Mouse (Mus musculus) spleen, postnatal 14 days (tissue): ENCODE results near the gene Car2.
A peak's percentile ranks its signal among the peaks of the same experiment; 100 is the strongest.

ENCODE experiments used
- DNase-seq, 2 experiments: peaks; one replicate each; pipeline ENCODE4 v3.0.0; 2021 to 2022; ENCODE audit warnings: low spot score in 2 of 2

Gene Car2

DNA sequence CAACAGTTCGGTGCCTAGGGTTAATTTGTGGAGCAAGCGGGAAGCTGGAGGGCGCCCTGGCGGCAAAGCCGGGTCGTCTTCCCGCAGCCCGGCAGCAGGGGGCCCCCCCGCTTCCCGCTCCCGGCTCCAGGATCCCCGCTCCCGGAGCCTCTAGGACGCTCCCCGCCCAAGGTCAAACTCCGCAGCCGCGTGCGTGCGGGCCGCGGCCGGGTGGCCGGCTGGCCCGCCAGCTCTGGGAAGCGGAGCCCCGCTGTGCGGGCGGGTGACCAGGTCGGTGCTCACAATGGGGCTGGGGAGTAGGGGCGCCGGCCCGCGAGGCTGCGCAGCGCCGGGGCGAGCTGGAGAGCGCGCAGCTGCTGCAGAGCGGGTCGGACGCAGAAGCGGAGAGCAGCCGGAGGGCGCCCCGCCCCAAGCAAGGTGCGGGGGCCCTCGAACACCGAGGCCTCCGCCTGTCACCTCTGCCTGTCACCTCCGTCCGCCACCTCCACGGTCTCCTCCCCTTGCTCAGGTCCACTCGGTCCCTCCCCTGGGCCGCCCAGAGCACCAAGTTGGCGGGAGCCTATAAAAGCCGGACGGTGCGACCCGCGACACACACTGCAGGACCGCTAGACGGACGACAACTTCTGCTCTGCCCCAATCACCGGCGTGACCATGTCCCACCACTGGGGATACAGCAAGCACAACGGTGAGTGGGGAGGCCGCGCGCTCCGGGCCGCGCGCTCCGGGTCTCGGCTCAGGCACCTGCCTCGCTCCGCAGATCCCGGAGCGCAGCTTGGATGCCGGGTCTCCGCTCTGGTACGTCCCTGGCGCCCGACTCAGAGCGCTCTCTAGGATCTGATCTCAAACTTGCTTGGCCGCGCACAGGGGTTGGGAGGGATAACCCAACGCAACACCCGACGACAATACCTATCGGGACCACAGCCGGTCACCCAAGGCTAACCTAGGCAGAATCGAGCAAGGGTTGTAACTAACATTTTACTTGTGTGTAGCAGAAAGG, at the start of gene Car2:
Gene Car2 (plus strand): TSS at position 172 of the 997 bp plus-strand sequence.
- peak; percentile 59 to 67 for DNase-seq

DNA sequence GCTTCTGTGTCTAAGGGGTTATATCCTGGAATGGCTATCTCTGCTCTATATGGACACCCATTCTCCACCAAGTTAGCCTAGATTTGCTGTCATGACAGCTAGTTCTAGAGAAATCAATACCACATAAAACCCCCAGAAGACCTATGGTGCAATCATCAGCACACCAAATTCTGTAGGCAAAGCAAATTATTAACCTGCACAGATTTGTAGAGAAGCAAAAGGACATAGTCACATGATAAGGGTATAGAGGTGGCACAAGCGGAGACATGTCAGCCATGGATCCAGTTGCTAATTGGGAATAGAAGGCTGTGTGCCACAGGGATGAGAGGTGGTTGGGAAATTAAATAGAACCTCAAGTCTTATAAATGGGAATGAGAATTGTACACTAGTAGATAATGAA, 47.1 kb upstream of the Car2 start:
- DNase-seq, result no peak

DNA sequence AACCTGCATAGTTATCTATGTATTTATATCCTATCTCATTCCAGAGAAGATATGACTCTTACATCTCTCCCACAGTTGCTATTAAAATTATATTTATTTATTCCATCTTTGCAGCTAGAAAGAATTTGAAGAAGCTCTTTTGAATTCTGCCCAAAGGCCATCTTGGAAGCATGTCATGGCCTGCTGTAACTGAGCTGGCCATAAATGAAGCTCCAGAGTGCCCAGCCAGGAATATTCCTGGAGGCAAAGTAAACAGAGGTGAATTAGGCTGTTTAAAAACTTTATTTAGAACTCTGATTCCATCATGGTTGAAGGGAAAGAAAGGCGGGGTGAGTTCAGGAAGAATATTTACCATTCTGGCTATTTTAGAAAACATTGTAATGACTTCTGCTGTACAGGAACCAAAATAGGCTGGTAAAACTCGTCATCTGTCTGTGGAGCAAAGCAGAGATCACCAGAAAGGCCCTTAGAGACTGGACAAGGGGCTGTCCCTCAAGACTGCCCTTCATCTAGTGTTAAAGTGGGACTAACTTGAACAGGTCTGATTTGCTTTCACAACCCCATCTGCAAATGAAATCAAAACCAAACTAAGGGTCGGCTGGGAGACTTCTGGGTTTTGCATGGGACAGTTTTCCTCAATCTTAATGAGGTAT, 46.5 kb upstream of the Car2 start:
- no peak for DNase-seq

DNA sequence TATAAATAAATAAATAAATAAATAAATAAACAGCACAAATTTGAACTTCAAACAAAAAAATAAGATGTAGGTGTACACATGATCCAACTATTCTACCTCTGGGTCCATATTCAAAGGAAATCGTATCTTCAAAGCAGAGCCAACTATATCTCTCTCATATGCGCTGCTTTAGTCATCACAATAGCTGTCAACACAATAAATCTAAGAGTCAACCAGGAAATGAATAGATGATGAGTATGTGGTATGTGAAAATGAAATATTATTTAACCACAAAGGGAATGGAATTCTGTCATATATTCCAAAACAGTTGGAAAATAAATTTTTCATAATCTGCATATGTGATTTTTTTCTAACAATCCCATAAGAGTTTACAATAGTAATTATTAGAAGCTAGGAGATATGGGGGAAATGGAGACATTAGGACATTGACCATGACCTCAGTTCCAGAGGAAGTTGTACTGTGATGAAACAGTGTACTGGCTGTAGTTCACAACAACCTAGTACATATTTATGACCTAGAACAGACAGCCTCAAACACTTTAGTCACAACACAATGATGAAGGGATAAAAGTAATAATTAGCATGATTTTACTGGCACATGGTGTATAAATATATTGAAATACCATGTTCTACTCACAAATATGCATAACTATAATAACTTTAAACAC, 37.4 kb upstream of the Car2 start:
- DNase-seq, result no peak

DNA sequence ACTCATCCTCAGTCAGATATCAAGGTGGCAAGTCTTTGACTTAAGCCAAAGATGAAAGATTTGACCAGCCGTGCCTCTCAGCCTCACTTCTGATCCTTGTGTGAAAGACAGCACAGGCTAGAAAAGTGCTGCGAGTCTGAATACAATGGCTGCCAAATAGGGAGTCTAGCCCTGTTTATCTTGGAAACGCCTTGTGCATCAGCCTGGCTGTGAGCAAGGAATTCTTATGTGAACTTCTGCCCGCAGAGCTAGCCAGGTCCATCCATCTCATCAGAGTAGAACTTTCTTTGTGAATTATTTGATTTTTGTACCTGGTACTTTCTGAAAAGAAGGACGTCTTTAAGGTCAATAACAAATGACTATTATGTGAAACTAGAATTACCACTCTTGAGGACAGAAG, 32.1 kb upstream of the Car2 start:
- DNase-seq, result no peak

DNA sequence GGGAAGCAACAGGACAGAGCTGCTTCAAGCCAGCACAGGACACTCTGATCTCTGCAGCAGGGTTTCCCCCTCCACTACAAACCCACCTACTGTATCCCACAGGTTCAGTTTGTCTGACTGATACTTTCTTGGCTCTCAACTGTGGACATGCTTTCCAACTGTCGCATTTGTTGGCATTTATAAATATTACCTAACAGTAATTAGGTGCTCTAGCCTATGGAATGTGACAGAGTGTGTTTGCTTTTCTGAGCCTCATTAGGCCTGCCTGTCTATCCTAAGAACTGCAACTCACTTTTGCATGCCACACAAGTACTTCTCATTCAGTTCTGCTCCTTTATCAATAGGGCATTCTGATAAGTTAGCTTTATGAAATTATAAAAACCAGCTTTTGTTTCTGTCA, 31.6 kb upstream of the Car2 start:
- no peak for DNase-seq

DNA sequence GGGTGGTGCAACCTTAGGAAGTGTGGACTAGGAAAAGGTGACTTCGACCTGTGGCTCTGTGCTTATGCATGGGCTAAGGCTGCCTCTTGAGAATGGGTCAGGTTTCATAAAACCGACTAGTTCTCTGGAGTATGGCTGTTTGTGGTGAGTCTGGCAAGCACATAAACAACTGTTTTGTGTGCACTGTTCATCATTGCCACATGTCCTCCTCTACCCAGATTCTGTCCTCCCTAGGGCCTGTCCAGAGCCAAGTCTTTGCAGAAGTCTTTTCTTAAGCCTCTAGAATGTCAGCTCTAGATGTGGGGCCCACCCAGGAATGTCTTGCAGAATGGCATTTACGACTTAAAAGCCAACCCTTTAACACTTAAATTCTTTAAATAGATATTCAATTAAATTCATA, 28.2 kb upstream of the Car2 start:
- no peak for DNase-seq

DNA sequence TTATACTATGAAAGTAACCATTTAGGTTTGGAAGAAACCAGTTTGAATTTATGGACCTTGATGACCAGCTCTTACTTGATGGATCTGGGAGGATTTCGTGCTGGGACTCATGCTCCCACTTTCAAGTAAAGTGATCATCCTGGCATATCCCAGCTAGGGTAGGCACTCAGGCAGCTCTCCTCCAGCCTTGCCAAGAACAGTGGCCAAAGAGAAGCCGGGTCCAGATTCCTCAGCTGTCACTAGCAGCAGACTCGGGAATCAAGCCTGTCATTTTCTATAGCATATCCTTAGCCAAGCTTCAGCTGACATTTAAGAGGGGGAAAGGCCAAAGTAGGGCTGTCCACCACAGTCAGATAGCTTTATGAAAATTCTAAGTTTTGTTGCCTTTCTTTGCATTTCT, 25.8 kb upstream of the Car2 start:
- no peak for DNase-seq

DNA sequence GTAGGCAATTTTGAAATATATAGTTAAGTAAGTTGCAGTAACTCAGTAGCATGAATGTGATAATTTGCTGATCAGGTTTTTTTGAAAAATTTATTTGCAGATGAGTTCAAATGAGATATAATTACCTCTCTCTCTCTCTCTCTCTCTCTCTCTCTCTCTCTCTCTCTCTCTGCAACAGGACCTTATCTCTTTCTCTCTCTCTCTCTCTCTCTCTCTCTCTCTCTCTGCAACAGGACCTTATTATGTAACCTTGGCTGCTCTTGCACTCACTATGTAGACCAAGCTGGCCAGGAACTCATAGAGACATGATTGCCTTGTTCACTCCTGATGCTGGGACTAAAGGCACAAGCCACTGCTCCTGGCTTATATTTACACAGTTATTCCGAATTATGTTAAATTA, 24.9 kb upstream of the Car2 start:
- DNase-seq, result no peak

DNA sequence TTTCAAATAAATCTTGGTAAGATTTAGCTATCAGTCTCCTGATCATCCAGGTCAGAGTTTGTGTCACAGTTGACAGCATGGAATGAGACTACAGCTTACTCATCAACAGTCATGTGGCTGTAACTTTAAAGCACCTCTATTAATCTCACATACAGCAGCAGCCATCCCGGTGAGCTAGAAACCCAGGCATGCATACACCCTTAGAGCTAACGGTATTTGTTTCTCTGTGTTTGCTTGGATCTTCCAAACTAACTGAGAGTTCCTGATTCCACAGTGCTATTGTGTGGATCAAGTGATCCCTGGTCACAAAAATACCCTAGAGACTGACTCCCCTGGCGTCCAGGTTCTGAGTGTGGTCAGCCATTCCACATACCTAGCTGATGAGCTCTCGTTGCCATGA, 24.3 kb upstream of the Car2 start:
- DNase-seq, result no peak

DNA sequence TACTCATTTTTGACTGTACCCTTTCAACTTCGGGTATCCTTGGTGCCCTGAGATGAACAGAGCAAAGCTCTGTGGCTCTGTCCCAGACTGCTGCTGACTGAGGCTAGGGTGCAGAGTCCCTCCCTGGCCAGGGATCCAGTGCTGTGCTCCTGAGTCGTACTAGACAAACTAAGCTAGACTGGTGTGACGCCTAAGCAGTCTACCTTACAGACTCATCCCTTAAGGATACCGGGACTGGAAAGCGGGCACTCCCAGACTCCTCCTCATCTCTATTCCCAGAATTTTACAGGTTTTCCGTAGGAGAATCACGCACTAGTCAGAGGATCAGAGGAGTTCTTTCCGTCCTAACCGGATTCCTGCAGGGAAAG, 23.4 kb upstream of the Car2 start:
- no peak for DNase-seq

DNA sequence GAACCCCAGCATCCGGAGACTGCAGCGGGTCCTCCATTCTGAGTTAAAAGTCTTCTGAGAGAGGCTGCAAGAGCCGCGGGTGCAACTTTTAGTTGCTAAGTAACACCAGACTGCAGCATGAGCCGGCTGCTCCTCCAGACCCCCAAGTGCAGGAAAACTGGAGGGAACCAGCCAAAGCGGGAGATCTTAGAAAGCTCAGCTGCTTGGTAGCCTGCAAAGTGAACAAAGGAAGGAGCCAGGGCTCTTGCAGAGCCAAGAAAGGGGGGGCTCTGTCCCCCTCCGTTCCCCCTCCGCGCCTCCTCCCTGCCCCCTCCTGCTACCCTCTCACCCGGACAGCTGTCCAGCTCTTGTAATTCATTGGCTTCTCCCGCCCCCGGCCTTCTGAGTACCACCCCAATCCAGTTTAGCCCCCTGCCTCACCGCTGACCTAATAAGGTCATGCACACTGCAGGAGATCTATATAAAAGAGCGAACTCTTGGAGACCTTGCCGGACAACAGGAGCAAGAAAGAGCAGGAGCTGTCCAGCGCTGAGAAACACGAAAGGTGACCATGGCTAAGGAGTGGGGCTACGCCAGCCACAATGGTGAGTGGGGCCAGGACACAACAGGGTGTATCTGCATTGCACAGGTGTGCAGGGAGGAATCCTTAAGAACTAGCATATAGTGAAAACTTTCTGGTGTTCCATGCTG, 22.9 kb upstream of the Car2 start, which contains the start of gene Car3:
Gene Car3 (plus strand): TSS at position 491 of the 690 bp plus-strand sequence.
- DNase-seq, result no peak

DNA sequence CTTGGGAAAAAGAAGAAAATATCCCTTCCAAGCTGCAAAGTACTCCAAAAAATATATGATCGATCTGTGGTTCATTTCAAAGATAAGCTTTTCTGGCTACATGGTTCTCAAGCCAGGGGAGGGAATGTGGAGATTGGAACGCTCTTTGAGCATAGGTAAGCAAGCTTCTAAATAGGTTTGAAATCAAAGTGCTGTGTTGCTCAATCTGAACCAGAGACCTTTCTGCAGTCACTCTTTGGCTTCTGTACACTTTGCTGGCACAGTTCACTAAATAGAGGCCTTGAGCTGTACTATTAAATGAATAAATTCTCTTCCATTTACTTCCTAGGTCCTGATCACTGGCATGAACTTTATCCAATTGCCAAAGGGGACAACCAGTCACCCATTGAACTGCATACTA, 22.2 kb upstream of the Car2 start:
- no peak for DNase-seq

DNA sequence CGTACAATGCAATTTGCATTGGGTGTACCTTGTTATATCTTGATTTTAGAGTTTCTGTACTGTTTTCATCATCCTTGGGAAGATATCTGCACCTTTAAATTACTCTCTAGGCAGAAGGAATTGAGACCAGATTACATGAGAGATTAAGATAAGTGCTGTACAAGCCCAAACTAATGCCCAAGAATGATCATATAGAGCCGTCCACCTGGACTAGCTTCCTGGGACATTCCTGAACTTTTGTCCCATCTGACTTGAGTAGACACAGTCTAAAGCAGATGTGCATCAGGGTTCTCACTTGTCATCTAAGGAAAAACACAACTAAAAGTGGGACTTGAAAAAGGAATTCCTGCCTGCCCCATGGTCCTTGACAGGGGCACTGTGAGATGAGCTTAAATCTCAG, 20.1 kb upstream of the Car2 start:
- DNase-seq, result no peak

DNA sequence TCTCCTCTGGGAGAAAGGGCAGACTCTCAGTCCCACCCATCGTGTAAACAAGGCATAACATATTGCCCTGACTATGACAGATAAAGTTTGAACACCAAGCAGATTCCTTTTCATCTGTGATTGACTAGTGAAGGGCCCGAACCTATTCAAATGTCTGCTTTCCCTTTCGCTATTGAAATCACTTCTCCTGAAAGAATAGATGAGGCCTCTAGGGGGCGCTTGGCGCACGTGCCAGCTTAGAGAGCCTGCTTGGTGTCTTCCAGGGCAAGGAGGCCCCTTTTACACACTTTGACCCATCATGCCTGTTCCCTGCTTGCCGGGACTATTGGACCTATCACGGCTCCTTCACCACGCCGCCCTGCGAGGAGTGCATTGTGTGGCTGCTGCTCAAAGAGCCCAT, 16.3 kb upstream of the Car2 start:
- DNase-seq, result peak; percentile 60 to 78

DNA sequence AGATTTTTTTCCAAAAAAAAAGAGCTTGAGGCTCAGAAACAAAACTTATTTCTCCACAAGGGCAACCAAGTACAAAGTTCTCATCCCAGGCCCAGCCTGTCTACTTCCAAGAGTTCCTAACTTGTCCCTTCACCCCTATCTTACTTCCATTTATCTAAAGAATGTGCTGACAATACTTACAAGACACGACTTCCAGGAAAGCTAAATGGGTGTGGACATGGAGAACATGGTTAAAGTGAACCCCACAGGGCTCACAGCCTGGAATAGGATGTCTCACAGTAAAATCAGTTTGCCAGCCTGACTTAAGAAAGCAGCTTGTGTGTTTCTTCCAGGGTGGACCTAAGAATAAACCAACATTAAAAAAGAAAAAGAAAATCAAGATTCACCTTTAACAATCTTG, 15.5 kb upstream of the Car2 start:
- DNase-seq, result no peak

DNA sequence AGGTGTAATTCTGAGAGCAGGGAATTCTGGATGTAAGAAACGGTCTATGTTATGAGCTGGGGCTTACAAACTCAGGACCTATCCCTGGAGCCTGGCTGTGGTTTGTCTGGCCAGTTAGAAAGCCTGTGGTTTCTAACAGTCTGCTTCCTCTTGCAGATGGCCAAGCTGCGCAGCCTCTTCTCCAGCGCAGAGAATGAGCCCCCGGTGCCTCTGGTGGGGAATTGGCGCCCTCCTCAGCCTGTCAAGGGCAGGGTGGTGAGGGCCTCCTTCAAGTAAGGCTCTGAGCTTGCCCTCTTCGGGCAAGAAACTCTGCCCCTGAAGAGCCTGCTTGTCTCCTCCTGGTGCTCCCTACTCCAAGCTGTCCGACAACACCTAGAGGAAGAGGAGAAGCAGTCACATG, 14.7 kb upstream of the Car2 start:
- DNase-seq, result peak in 1 of 2 experiments; percentile 33

DNA sequence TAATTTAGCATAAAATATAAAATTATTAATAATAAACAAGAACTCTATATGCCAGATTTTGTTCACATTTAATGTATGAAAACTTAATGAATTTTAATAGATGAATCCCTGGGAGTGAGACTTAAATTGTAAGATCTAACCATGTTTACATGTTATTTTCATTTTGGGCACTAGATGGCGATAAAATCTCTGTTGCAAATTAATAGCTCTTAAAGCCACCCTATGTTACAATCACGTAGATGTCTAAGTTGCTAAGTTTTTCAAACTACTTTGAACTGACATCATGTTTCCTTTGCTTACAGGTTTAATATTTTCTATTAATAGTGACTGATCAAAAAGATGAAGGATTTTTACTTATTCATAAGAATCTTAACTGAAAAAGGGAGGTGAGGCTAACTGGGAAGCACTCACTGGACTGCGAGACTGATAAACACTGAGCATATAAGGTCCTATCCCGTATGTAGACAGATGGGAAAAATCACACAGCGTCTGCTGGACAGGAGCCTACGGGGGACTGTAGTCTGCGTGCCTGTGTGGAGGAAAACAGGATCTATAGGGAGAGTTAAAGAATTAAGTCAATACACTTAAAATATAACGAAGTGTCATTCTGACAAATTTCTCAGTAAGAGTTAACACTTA, 11.6 kb upstream of the Car2 start:
- no peak for DNase-seq

DNA sequence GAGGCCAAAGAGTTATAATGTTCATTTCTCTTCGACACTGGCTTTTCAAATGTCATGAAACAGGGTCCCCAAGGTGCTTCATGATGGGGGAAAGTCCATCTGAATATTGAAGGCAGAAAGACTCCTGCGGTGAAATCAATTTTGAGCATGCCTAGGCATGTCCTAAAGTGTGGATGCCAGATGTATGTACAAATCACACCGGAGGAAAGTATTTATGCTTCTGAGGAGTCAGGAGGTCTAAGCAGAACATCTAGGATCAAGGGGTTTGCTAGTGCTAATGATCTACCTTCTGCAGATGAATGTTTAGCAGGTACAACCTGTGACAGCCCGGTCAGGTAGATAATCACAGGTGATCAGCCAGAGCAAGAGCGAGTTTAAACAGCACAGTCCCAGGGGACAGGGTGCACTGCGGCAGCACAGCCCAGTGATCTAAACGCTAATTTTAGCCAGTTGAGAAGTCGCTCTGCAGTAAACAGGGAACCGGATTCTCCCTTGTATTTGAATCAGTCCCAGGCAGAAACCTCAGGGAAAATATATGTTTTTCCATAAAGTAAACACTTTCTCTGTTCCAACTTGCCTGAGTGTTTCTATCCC, 9.7 kb upstream of the Car2 start:
- DNase-seq, result no peak

DNA sequence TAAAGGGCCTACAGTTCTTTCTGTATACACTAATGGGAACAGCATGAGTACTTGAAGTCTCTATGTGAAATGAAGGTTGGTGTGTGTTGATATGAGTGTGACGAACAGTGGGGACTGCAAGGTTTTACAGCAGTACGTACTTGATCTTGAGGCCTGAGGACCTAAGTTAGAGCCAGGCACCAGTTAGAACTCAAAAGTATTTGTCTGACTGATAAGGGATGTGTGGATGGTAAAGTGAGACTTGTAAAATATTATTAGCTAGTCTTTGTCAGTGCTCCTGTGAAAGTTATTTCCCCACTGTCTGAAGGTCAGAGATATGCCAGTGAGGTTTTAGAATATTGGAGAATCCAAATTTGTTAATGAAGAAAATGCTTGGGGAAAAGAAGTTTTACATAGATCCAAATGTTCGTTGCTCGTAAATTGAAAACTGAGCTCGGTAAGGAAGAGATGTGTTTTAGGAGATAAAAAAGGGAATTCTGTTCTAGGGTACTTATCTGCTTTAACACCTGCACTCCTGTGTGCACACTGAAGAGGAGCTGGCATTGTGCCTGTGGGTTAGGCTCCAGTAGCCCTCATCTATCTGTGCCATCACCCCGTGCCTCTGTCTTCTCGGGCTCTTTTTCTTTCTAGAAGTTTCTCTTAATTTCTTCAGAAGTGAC, 8.7 kb upstream of the Car2 start:
- peak; percentile 41 to 47 for DNase-seq
